Mouse (Mus musculus) urinary bladder, postnatal 10 days (tissue): ENCODE results near the gene Clec2h.
"Not testable (repeated sequence)": the region's sequence is repeated elsewhere in the genome, so short reads cannot be mapped to it uniquely, and the experiment has no call there.

Experiments
- DNase-seq: peaks from one replicate; pipeline ENCODE4 v3.0.0; 2022; ENCODE audit warnings: low spot score

The Clec2h gene

DNA sequence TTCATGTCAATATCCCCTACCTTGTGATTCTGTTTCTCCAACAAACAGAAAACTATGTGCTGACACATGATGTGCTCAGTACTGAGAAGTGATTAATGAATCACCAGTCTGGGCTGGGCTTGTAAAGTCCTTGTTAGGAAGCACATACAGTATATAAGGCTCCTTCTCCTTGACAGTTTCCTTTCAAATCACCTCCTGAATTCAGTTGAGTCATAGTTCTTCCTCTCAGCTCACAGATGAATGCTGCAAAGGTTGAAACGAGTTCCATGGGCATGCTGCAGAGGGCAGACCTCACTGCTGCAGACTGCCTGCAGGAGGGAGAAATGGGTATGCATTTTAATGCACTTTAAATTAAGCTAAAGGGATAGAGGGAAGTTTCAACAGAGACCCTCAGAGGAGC, at the start of gene Clec2h:
Gene Clec2h (plus strand): TSS at position 180 of the 400 bp plus-strand sequence.
- no peak for DNase-seq

DNA sequence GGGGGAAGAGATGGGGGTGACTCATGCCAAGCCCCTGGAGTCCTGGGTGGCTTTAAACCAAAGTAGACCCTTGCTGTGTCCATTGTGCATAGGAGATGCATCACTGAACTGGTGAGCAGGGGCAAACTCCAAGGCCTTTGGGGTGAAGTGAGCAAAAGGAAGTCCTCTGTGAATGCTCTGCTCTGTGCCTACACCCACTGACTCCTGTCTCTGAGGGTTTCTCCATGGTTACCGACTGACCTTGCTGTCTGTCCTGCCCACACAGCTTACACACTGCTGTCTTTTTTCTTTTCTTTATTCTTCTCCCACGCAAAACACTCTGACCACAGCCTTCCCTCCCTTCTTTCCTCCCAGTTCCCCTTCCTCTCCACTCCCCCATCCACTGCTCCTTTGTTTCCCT, 39.5 kb upstream of the Clec2h start:
- no peak for DNase-seq

GRCm38 (mm10) chr6:128623433-128623832, 38.8 kb upstream of the Clec2h start, which contains the start of gene Klrb1a:
Gene Klrb1a, minus strand, starts transcription at chr6:128623533.
- not testable (repeated sequence) for DNase-seq

- no peak for DNase-seq
Observed at GRCm38 (mm10) chr6:128624425-128624824, 37.8 kb upstream of the Clec2h start.

DNA sequence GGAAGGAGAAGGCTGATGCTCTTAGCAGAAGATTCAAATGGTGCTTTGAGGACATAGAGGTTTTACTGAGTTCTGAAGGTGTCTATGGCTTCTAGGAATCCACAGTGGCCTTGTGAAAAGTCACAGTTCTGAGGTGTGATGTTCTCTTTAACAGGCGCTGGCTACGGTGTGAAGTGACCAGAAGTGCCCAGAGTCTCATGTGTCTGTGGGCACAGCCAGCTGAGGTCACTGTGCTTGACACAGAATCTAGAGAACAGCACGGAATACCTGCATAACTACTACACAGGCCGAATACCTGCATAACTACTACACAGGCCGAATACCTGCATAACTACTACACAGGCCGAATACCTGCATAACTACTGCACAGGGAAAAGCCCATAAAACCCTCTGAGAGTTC, 36.9 kb upstream of the Clec2h start:
- DNase-seq, result not testable (repeated sequence)

DNA sequence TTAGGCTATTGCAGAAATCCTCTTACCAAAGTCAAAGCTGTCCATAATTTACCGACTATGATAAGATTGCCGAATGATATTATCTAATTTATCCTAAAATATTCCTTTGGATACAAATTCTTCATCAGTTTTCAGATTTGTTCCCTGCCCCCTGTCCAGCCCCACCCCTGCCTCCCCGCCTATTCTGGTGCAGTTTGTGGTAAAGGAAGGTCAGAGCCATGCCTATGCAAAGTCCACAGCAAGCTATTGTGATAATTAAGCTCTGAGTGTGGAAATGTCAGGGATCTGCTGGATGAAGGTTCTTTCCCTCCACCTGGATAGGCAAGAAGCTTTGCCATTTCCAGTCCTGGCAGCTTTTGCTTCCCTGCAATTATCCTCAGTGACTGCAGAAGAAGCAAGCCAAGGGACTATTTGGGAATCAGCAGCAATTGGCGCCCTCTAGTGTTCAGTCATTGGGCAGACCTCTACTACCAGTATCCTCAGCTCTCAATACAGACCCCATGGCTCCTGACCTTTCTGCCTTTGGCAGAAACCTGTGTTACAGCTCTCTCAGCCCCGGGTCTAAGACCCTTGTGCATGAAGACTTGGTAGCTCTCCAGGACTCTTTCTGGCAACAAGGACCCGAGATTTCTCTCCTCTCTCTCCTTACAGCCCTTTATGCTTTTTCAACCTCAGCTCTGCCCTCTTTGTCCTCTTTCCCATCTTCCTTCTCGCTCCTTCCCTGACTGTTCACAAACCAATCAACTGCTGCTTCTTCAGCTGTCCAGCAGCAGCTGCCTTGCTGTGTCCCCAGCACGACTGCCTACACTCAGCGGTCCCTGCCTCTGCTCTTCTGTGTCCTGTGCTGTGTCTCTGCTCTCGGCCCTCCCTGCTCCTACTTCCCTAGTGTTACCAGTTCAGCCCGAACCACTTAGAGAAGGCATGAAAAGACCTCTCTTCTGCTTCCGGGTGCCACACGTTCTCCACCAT, 32.1 kb upstream of the Clec2h start:
- DNase-seq, result not testable (repeated sequence)

GRCm38 (mm10) chr6:128630912-128631905, 31.0 kb upstream of the Clec2h start:
- not testable (repeated sequence) for DNase-seq

GRCm38 (mm10) chr6:128640673-128641072, 21.5 kb upstream of the Clec2h start:
- DNase-seq, result no peak

GRCm38 (mm10) chr6:128641116-128641716, 21.0 kb upstream of the Clec2h start:
- no peak for DNase-seq

- DNase-seq, result no peak
Observed at GRCm38 (mm10) chr6:128643999-128644398, 18.2 kb upstream of the Clec2h start.

DNA sequence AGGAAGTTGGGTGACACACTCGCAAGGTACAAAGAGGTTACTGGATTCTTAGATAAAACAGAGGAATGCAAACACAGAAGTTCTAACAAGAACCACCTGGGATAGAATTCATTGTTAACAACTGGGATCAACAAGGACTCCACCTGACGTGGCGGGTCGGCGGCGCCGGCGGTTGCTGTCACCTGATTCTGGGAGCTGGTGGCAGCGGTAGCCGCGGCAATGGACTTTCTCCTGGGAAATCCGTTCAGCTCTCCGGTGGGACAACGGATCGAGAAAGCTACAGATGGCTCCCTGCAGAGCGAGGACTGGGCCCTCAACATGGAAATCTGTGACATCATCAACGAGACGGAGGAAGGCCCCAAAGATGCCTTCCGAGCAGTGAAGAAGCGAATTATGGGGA, 17.5 kb upstream of the Clec2h start:
- not testable (repeated sequence) for DNase-seq

- DNase-seq, result not testable (repeated sequence)
Observed at GRCm38 (mm10) chr6:128645708-128646107, 16.5 kb upstream of the Clec2h start.

DNA sequence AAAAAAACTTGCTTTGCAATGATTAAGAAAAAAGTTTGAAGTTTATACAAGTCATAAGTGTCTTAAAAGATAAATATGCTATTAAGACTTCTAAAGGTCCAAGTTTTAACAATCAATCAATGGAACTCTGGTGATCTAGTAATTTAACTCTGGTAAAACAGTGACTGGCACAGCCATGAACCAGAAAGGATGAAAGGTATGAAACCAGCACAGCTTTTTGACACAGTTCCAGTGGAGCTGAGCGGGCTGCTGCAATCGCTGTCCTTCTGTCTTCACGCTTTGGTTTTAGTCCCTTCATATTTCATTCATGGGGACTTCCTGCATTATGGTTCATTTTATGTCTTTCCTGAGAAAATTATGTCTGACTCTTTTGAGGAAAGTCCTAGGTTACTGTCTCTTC, 12.5 kb upstream of the Clec2h start:
- no peak for DNase-seq

- no peak for DNase-seq
Observed at GRCm38 (mm10) chr6:128650187-128650586, 12.0 kb upstream of the Clec2h start.

- not testable (repeated sequence) for DNase-seq
Observed at GRCm38 (mm10) chr6:128650827-128651226, 11.4 kb upstream of the Clec2h start.

GRCm38 (mm10) chr6:128652938-128653337, 9.2 kb upstream of the Clec2h start:
- DNase-seq, result no peak

DNA sequence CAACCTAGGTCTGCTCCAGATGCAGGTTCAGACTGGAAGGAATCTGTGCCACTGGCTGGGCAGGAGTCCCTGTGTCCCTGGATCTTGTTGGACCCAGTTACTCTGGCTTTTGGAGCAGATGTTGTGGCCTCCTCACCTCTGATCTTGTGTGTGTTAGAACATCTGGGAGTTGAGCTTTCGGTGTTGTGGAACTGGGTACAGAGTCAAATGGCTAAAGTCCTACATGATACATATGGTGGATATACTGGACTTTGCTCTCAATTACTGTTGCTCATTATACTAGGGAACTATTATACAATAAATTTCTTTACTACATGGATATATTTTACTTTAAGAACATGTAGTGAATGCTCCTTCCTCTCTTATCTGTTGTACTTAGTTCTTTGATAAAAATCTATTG, 936 bp upstream of the Clec2h start:
- no peak for DNase-seq

- DNase-seq, result no peak
Observed at GRCm38 (mm10) chr6:128669936-128670335, 7.8 kb downstream of the Clec2h start.

DNA sequence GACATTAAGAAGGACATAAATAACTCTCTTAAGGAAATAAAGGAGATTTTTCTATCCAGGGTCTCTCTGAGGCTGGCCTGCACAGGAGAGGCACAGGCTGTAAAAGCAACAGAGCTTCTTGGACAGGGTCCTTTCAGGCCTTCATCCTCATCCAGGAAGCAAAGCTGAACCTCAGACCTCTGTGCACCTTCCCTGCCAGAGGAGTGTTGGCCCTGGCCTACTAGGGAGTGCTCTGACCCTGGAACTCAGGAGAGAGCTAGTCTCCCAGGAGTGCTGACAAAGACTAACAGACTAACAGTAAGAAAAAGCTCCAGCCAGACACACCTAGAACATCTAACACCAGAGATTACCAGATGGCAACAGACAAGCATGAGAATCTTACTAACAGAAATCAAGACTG, 17.4 kb downstream of the Clec2h start:
- no peak for DNase-seq

GRCm38 (mm10) chr6:128701691-128702090, 39.5 kb downstream of the Clec2h start:
- DNase-seq, result no peak

GRCm38 (mm10) chr6:128722959-128723358, 60.8 kb downstream of the Clec2h start, which contains the start of gene Klrb1:
Gene Klrb1, minus strand, starts transcription at chr6:128723059.
- no peak for DNase-seq
